Mouse (Mus musculus) erythroblast, embryonic 14.5 days (primary cell): ENCODE data around the gene Ulk3.

Source experiments
- GATA1 ChIP-seq: IDR thresholded peaks from 2 replicates; pipeline ENCODE4 v1.6.1; 2012; ENCODE audit warnings: low read length, inconsistent platforms, mixed read lengths
- TAL1 ChIP-seq: IDR thresholded peaks from 3 replicates; pipeline ENCODE4 v1.6.1; 2012; ENCODE audit warnings: low read length, inconsistent platforms, mixed read lengths

GRCm38 (mm10) chr9:57597929-57598382 lies 8.7 kb downstream of the Ulk3 start:
- TF ChIP-seq GATA1 (no peak), TAL1 (no peak; the same call in 2 of the 3 replicates)
